Mouse (Mus musculus) heart, adult 9 months (tissue): ENCODE results near the gene Id2.

ENCODE experiments used
- DNase-seq, 2 experiments: peaks; one replicate each; pipeline ENCODE4 v3.0.0; 2022; ENCODE audit warnings: low spot score in 2 of 2

Id2 gene

GRCm38 (mm10) chr12:25097052-25097209 lies at the start of gene Id2:
Gene Id2 (minus strand): TSS chr12:25097140.
- DNase-seq = no peak

DNA sequence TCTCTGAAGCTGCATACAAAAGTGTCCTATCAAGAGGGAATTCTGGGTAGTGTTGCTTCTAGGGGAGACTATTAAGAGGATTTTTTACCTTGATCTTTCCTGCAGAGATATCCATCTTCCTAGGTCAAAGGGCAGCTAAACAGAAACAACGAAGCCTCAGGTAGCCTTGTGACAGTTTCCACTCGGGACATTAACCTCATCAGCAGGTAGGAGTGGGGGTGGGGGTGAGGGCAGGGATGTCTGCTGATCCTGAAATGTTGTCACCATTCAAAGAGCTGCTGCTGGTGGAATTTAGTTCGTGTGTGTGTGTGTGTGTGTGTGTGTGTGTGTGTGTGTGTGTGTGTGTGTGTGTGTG lies 48.4 kb upstream of the Id2 start:
- no peak for DNase-seq

- DNase-seq = no peak
Observed at GRCm38 (mm10) chr12:25144591-25145343, 47.8 kb upstream of the Id2 start.

GRCm38 (mm10) chr12:25143492-25143891 lies 46.6 kb upstream of the Id2 start:
- peak in 1 of 2 experiments; percentile 41 for DNase-seq

GRCm38 (mm10) chr12:25142251-25142650 lies 45.3 kb upstream of the Id2 start:
- no peak for DNase-seq

GRCm38 (mm10) chr12:25141311-25141710 lies 44.4 kb upstream of the Id2 start:
- no peak for DNase-seq

DNA sequence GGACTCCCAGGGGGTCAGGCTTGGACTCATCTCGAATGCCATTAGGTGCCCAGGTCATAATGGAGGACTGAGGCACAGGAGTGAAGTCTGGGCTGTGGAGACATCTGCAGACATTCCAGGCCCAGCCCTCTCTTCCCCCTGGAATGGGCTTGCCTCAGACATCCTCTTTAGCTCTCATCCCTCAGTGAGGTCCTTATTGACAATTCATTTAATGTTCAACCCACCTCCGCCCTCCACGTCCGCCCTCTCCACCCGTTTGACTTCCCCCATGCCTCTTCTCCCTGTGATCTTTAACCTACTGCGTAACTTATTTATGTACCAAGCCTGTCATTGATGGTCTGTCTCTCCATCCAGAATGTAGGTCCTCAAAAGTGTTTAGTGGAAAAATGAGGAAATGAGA lies 43.2 kb upstream of the Id2 start:
- DNase-seq = no peak

DNA sequence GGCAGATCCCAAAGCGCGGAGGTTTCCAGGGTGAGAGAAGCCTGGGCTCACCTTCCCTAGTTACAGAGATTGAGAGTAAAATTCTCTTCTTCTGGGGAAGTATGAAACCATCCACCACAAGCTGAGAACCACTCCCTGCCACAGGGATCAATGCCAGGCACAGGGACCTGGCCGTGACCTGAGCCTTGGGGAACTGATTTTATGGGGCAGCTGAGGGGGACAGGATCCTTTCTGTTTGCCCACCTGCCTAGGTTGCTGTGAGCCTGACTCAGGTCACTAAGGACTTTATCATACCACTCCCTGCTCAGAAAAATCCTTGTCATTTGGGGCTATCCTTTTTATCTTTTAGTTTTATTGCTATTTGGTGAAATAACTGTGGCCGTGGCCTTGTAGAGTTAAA lies 41.7 kb upstream of the Id2 start:
- DNase-seq = no peak

DNA sequence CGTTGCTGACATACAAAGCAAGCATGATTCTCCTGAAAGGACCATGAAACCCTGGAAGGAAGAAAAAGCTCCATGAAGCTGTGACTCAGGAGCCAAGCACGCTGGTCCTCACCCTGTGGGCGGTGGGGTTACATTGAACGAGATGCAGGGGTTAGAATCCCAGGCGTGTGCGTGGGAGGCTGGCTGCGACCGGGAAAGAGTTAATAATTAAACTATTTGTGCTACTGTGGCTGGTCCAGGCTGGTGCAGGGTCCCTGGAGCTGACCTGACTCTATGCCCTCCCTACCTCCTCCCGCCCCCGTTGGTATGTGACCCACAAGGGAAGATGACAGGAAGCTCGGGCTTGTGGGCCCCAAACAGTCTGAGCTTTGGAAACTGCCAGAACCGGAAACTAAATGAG lies 35.1 kb upstream of the Id2 start:
- no peak for DNase-seq

DNA sequence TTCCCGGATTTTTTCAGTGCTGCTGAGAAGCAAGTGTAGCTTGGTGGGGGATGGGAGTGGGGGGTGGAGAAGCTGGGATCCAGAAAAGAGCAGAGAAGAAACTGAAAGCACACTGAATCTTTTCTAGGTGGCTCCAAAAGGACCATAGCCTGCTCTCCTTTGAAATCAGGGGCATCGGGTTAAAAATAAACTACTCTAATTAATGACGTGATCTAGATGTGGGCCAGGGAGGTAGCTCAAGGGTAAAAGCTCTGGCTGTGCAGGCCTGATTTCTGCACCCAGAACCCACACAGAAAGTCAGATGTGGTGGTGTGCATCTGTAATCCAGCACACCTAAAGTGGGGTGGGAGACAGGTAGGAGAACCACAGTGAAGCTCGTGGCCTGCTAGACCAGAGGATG lies 30.7 kb upstream of the Id2 start:
- DNase-seq = no peak

DNA sequence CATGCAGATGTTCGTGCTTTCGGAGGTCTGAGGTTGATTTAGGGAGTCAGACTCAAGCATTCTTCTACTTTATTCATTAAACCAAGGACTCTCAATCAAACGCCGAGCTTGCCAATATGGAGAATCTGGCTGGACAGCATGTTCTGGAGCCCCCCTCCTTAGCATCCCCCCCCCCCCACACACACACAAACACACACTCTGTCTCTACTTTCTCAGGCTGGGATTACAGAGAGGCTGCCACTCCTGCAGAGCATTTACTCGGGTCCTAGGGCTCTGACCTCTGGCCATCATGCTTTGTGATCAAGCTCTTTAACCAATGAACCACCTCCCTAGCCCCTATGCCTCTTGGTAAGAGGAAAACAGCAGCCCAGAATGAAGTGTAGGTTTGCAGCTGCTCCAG lies 29.3 kb upstream of the Id2 start:
- DNase-seq = no peak

GRCm38 (mm10) chr12:25125239-25125776 lies 28.4 kb upstream of the Id2 start:
- DNase-seq = no peak

- DNase-seq = no peak
Observed at GRCm38 (mm10) chr12:25124431-25125238, 27.7 kb upstream of the Id2 start.

GRCm38 (mm10) chr12:25120753-25121152 lies 23.8 kb upstream of the Id2 start:
- DNase-seq = no peak

DNA sequence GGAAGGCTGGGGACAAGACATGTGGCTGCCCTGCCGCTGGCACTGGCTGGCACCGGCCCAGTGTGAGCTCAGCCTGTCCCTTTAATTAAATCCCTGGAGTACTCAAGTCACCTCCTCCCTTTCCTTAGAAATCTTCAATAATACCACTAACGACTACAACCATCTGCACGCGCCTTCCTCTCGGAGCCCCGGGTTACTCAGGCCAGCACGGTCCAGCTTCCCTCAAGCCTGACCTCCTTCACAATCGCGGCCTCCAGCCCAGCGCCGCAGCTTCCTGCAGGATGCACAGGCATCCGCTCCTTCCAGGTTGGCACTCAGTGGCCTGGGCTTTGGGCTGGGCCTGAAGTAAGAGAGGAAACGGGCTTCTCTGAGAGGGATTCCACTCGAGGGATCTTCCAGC lies 22.3 kb upstream of the Id2 start:
- DNase-seq = peak; percentile 69 to 86

GRCm38 (mm10) chr12:25117856-25118511 lies 21.0 kb upstream of the Id2 start:
- no peak for DNase-seq

- no peak for DNase-seq
Observed at GRCm38 (mm10) chr12:25116126-25116525, 19.2 kb upstream of the Id2 start.

GRCm38 (mm10) chr12:25114426-25114825 lies 17.5 kb upstream of the Id2 start:
- no peak for DNase-seq

DNA sequence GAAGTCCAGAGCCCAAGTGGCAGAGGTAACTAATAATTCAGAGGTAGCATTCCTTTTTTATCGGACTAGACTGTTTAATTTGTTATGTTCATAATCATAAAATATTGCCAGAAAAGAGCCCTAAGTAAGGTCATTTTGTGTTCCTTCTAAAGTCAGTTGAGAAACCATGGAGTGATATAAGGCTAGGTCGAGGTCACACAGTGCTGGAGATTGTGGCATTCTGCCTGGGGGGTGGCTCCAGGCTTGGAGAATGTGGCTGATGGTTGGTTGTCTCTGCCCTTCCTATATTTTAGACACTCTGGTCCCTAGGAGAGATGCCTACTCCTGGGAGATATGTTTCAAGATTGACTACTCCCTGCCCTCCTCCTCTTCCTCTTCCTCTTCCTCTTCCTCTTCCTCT lies 16.4 kb upstream of the Id2 start:
- DNase-seq = no peak

DNA sequence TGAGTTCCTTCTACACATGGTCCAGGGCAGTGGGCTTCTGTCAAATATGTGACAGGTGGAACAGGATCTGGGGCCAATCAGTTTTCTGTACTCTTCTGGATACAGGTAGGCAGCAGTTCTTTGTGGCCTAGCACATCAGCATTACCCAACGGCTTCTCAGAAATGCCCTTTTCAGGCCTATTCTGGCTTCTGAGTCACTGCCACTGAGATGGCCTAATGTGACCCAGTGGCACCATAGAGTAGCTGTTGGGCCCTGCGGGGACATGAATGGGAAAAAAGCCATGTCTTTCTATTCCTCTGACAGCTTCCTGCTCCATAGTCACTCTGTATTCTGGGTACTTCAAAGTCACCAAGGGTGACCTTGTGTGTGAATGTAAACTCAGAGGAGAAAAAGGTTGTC lies 15.9 kb upstream of the Id2 start:
- no peak for DNase-seq

DNA sequence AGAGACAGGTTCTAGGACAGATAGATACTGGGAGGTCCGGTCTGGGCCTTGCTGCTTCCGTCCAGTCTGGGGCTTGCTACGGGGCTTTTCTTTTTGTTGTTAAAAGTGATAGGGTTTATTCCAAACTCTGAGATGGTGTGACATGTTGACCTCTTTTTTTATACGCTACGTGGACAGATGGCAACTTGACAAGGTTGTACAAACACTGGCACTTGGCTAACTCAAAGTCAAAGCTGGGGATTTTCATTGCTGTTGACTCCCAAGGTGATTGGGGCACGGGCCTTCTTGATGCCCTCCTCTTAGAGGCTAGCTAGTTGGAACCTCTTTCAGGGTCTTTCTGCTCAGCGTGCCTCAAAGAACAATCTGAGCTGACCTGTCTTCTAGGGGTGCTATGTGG lies 13.7 kb upstream of the Id2 start:
- DNase-seq = no peak

GRCm38 (mm10) chr12:25109971-25110681 lies 13.2 kb upstream of the Id2 start:
- DNase-seq = peak; percentile 43 to 62
